Mouse (Mus musculus) gonadal fat pad, adult 2 months (tissue): ENCODE data around the gene Thpo. TPM values are rescaled to one million over a fixed set of nuclear protein-coding genes. Genes with fewer than 3 reads are reported as not detected.

Experiments used
- DNase-seq: peaks from one replicate; pipeline ENCODE4 v3.0.0-alpha.2; 2012; ENCODE audit warnings: low read depth
- polyA plus RNA-seq: library from polyadenylated mRNA; depleted of rRNA; stranded (reverse); fragments of >200 nt; gene quantifications from 2 replicates; pipeline ENCODE4 v1.2.3, GENCODE M21; 2012

Thpo gene
- polyA plus RNA-seq, 1 experiment, result 4.2 TPM

DNA sequence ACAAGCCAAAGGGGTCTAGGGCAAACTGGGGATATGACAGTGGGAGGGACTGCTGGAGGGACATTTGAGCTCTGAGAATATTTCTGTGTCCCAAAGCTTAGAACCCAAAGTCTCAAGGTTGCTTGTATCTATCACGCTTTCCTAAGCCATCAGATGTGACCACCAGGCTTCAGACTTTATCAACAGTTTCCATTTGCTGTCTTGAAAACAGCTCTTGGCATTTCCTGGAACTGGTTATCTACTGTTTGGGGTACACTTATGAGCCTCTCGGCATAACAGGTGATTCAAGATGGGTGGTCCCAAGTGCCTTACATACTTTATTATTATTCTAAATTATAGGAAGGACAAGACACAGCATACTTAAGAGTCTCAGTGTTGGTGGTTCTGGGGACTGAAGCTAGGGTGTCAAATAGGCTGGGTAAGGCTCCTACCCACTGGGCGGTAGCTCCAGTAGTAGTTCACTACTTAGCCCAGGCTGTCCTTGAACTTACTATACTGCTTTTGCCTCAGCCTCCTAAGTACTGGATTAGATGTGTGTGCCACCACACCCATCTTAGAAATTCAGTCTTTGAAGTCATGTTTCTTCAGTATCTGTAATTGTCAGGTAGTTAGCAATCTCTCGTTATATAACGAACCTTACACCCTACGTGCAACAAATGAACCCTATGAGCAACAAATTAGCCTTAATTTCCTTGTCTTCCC lies 30.5 kb downstream of the Thpo start:
- DNase-seq, result no peak

DNA sequence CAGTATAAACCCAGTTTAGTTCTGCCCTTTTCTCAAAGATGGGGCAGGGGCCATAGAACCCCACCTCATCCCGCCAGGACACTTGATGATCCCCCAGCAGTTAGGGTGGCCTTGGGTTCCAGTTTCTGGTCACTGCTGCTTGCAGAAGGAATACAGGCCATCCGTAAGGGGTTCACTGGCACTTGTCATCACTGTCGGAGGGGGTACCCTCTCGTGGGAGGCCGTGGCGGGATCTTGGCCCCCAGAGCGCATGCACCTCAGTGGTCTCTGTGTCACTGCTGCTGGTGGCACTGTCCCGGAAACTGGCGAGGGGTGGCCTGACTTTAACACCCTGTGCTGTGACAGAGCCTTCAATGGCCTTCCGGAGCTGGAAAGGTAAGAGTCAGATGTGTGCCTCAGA lies 31.2 kb downstream of the Thpo start:
- DNase-seq, result no peak

DNA sequence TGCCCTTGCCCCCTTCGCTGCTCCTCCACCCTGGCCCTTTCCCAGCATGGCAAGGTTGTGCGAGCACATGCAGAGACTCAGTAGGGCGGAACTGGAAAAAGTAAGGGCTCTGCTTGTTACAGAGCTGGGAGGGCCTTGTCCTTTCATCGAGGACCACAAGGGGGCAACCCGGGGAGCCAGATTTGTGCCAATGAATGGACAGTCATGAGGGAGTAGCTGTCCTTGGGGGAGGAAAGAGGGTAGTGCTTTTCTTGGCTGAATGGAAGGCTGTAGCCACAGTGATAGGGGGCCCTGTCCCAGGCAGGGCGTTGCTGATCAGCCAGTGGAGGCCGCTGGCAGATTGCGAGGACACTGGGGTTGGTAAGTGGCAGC lies 31.8 kb downstream of the Thpo start:
- no peak for DNase-seq

DNA sequence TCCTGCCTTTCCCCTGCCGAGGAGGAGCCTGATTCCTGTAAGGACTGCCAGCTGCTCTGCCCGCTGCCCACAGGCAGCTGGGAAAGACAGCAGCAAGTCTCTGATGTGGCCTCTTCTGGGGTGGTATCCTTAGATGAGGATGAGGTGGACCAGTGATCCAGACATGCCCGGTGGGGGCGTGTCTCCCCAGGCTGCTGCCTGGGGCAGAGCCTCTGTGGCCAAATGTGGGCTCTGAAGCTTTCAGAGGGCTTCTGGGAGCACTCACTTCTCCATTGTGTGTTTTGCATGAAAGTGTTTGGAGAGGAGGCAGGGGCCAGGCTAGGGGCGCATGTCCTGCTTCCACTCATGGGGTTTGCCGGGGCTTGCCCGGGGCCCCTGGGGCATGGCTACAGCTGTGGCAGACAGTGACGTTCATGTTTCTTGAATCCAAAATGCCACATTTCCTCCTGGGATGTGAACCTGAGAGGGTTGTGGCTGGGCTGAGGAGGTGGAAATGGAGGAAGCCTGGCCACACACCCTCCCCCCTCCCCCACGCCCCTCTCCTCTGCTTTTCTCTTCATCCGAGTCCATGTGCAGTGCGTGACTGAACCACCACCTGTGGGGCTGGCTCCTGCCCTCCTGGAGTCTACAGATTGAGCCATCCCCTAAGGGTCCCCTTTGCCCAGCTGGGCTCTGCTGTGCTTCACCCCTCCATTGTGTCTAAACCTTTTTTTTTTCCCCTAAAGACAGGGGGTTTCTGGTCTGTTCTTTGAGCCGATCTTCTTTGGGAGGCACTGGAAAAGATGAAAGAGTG lies 32.4 kb downstream of the Thpo start:
- DNase-seq, result no peak

DNA sequence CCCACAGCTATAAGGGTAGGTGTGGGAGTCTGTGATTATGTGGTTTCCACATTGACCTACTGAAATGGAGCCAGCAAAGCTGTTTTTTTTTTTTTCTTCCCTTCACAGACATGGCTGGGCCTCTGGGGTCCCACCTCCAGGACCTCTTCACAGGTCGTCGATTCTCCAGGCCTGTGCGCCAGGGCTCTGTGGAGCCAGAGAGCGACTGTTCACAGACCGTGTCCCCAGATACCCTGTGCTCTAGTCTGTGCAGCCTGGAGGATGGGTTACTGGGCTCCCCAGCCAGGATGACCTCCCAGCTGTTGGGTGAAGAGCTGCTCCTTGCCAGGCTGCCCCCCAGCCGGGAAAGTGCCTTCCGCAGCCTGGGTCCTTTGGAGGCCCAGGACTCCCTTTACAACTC lies 33.0 kb downstream of the Thpo start:
- no peak for DNase-seq

DNA sequence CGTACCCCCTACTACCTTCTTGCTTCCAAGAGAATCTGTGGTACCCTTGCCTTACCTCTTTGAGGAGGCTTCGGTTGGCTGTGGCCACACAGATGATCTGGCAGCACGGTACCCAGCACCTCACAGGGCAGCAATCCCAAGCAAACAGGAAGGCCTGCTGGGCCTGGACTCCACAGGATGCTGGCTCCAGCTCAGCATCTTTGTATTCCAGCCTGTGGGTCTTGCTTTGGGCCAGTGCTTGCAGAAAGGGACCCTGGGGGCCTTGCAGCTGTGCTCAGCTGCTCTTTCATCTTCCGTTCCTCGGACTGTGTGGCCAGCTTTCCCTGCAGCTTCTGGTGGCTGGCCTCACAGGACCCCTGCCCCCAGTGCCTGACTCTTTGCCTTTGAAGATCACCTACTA lies 34.3 kb downstream of the Thpo start:
- no peak for DNase-seq

DNA sequence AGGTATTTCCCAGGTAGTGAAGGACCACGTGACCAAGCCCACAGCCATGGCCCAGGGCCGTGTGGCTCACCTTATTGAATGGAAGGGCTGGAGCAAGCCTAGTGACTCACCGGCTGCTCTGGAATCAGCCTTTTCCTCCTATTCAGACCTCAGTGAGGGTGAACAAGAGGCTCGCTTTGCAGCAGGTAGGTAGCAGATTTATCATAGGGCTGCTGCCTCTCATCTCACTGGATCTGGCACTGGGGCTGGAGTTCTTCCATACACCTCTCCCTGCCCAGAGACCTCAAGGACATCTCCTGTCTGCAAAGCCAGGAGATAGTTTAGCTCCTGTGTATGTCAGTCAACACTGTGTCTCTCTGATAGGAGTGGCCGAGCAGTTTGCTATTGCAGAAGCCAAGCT lies 35.0 kb downstream of the Thpo start:
- no peak for DNase-seq

DNA sequence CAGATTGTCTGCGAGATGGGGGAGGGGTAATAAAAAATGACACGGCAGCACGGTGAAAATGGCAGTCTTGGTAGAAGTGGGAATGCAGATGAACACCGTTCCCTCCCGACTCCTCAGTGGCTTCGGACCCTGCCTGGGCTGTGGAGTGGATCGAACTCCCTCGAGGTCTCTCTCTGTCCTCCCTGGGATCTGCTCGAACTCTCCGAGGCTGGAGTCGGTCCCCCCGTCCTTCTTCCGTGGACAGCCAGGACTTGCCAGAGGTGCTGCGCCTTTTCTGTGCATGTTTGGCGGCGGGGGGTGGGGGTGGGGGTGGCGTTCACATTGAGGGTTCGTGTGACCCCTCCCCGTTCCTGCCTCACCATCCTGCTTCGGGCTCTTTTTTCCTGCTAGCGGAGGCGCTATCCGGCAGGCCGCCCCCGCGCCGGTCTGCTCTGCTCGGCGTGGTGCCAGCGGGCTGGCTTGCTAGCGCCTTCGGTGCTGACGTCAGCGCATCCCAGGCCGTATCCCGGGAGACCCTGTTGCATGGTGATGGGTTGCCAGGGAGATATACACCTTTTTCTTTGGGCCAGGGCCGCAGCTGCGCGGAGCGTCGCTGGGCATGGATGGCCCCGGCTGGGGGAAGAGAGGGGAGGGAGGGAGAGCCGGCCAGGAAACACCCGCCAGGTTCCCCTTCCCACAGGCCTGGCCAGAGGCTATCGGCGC lies 38.5 kb downstream of the Thpo start:
- no peak for DNase-seq

DNA sequence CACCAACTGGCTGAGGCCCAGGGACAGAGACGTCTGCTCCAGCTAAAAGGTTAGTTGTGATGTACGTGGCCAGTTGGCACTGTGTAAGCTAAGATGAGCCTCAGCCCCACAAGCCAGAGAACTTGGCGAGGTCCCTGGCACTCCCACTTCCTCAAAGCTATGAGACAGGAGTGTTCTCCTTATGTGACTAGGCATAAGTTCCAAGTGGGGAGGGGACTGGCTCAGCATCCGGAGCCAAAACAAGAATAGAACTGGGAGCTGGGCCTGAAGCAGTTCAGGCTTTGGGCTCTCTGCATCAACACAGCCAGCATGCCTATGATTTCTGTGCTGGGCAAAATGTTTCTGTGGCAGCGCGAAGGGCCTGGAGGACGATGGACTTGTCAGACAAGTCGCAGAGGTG lies 39.5 kb downstream of the Thpo start:
- DNase-seq, result no peak

DNA sequence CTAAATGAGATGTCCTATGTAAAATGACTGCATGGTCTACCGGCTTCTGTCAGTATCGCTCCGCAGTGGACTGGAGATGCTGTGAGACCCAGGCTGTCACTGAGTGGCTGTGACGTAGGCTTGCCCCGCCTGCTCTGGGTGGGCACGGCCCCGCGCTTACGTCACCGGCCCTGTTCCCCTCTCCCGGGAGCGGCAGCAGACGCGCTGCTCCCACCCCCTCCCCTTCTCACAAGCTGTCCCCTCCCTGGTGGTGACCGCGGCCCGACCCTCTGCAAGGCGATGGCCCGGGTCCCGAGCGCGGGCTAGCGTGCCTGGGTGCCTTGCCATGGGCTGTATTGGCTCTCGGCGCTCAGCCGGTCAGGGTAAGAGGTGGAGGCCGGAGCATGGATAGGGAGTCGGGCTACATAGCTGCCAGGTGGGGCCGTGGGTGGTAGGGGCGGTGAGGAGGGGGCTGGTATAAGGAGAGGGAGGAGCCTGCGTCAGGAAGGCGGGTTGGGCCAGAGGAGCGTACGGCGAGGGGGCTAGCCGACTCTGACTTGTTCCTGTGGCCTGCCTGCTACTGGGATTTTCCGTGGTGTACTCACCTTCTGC lies 41.1 kb downstream of the Thpo start, which contains the start of gene Fam131a:
TSS of gene Fam131a (plus strand) at position 131 of the 591 bp plus-strand sequence.
- DNase-seq, result no peak

DNA sequence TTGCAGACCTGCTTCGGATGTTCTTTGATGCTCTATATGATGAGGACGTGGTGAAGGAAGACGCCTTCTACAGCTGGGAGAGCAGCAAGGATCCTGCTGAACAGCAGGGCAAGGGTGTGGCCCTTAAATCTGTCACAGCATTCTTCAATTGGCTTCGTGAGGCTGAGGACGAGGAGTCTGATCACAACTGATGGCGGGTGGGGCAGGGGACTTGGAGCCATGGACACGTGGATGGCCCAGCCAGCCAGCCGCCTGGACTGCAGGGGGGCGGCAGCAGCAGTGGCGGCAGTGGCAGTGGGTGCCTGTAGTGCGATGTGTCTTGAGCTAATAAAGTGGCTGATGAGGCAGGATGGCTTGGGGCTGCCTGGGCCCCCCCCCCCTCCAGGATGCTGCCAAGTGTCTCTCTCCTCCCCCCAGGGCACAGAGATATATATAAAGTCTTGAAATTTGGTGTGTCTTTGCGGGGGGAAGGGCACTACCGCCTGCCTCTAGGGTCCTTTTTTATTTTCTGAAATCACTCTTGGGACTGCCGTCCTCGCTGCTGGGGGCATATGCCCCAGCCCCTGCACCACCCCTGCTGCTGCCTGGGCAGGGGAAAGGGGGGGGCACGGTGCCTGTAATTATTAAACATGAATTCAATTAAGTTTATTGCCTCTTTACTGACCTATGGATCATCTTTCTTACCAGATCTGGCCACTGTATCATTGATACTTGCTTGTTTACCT lies 41.9 kb downstream of the Thpo start:
- no peak for DNase-seq

DNA sequence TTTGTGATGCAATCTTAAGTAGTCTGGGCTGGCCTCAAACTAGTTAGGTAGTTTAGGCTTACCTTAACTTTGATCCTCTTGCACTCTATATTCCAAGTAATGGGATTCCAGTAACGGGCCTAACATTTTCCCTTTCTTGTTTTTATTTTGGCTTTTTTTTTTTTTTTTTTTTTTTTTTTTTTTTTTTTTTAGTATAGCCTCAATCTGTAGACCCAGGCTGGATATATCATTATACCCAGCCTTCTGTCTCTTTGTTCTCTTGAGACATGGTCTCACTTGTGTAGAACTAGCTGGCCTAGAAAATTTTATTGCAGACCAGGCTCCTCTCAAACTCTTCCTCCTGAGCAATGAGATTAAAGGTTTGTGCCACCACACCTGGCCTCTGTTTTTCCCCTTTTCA lies 42.7 kb downstream of the Thpo start:
- DNase-seq, result no peak

DNA sequence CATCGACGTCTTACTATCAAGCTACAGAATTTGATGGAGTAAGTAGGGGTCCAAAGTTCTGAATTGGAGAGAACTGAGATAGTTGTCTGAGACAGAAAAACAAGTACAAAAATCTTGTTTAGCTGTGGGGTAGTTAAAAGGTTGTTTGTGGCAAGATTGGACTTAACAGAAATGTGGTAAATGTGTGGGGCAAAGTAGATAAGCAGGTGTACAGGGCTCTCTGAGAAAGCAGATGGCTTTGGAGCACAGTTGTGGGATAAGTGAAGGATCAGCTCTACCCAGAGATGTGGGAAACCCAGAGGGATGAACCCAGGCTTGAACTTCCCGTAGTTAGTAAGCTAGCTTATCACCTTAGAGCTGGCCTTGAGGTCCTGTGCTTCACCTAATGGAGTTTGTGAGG lies 43.5 kb downstream of the Thpo start:
- no peak for DNase-seq

DNA sequence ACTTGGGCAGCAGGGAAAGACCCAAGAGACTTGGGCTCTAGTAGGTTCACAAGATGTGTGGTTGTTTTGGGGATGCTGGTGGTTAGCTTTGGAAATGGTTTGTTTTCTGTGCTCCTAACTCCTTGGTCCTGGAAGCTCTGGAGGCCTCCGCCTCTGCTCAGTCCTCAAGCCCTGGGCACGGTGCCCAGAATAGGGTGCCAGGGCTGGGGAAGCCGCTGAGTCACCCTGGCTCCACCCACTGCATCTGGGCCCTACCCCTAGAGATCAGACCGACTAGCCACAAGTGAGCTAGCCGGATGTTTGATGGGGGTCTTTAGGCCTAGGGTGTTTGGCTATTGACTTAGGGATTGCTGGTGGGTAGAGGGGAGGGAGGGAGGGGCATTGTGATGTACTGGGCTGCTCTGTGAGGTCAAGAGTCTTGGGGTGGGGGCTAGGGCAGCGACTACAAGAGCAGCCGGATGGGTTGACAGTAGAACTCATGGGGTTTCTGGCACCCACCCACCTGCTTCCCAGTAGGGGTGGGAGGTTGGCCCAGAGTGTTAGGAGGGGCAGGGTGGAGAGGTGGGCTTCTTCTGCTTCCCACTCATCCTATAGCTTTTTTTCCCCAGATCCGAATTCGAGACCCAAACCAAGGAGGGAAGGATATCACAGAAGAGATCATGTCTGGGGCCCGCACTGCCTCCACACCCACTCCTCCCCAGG lies 56.2 kb downstream of the Thpo start:
- peak; percentile 56 for DNase-seq

DNA sequence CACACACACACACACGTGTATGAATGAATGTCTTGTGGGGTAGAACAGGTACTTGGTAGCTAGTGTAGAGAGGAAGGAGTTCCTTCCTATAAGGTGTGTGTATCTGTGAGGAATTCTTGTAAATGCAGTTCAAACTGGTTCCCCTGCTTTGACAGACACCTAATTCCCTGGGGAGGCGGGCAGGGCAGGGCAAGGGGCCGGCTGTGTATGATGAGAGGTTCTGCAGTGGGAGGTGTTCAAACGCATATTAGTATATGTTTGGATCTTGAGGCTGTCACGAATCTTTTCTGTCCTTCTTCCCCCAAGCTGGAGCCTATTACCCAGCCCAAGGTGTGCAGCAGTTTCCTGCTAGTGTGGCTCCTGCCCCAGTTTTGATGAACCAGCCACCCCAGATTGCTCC lies 56.9 kb downstream of the Thpo start:
- no peak for DNase-seq

DNA sequence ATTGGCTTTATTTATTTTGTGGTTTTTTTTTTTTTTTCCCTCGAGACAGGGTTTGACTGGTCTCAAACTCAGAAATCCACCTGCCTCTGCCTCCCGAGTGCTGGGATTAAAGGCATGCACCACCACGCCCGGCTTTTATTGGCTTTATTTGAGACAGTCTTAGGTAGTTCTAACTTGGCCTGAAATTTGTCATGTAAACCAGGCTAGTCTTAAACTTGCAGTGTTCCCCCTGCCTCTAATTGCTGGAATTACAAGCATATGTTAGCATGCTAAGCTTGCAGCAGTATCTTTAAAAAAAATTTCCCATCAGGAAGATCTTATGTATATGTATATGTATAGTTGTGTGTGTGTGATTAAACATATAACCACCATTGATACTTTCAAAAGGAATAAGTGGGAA lies 57.6 kb downstream of the Thpo start:
- DNase-seq, result no peak

DNA sequence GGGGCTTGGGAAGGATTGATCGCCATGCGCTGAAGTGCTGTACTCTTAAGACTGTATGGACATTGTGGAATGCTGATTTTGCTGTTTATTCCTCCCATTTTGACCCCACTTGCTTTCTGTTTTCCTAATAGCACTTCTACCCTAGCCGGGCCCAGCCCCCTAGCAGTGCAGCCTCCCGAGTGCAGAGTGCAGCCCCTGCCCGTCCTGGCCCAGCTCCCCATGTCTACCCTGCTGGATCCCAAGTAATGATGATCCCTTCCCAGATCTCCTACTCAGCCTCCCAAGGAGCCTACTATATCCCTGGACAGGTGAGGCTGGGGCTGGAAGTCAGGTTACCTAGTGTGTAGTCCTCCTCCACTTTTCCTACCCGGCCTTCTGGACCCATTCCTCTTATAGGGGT lies 59.1 kb downstream of the Thpo start:
- DNase-seq, result no peak
